Mouse (Mus musculus) forebrain, postnatal 0 days (tissue): ENCODE data around the gene Kcnq4. TPM values are rescaled to one million over a fixed set of nuclear protein-coding genes. Genes with fewer than 3 reads are reported as not detected.

Experiments used
- ATAC-seq: fragments of 200-750 bp; cut with Nextera tagmentation; 2 replicates; pipeline ENCODE4 v1.8.0; 2017; ENCODE audit warnings: mild to moderate bottlenecking, moderate library complexity
- DNase-seq: peaks from one replicate; pipeline ENCODE4 v3.0.0-alpha.2; 2015
- H3K27ac ChIP-seq: fragments of 300-500 bp; sonication (generic); 2 replicates; pipeline ENCODE4 v1.5.1; 2014; ENCODE audit warnings: low read depth, mild to moderate bottlenecking, antibody characterized with exemption, low read length, moderate library complexity, mixed read lengths
- H3K27me3 ChIP-seq: fragments of 300-500 bp; sonication (generic); 2 replicates; pipeline ENCODE4 v1.6.1; 2014; ENCODE audit warnings: mild to moderate bottlenecking, low read length, mixed read lengths; ENCODE audit not compliant: insufficient read depth
- H3K36me3 ChIP-seq: fragments of 300-500 bp; sonication (generic); 2 replicates; pipeline ENCODE4 v1.6.1; 2014; ENCODE audit warnings: mild to moderate bottlenecking, moderate library complexity; ENCODE audit not compliant: insufficient read depth
- H3K4me1 ChIP-seq: fragments of 300-500 bp; sonication (generic); 2 replicates; pipeline ENCODE4 v1.6.1; 2014; ENCODE audit warnings: antibody characterized with exemption; ENCODE audit not compliant: insufficient read depth
- H3K4me2 ChIP-seq: fragments of 300-500 bp; sonication (generic); 2 replicates; pipeline ENCODE4 v1.6.1; 2014; ENCODE audit warnings: low read depth, mild to moderate bottlenecking, moderate library complexity
- H3K4me3 ChIP-seq: fragments of 300-500 bp; sonication (generic); 2 replicates; pipeline ENCODE4 v1.5.1; 2014; ENCODE audit warnings: low read depth, low read length, mixed read lengths
- H3K9ac ChIP-seq: fragments of 300-500 bp; sonication (generic); 2 replicates; pipeline ENCODE4 v1.6.1; 2014; ENCODE audit warnings: mild to moderate bottlenecking
- H3K9me3 ChIP-seq: fragments of 300-500 bp; sonication (generic); 2 replicates; pipeline ENCODE4 v1.6.1; 2016; ENCODE audit warnings: low read length
- CTCF ChIP-seq: sonication (generic); IDR thresholded peaks from 2 replicates; pipeline ENCODE4 v1.5.1; 2016; ENCODE audit warnings: antibody characterized with exemption, control low read depth, low read depth
- WGBS: fragments of 180-500 bp; shearing (Covaris S2); extraction: QIAGEN DNeasy Blood & Tissue Kit; methylation state at CpG from one replicate; pipeline ENCODE4 v1.1.7; 2014; 5-methylcytosine and 5-hydroxymethylcytosine counted together
- polyA plus RNA-seq: library from polyadenylated mRNA; unstranded; fragments of >200 nt; fragmentation: Nextera tagmentation; extraction: Ambion mirVana; gene quantifications from 2 replicates; pipeline ENCODE4 v1.2.1, GENCODE M21; 2015
- total RNA-seq: library from RNA; depleted of rRNA; stranded (reverse); fragments of >200 nt; gene quantifications from 2 replicates; pipeline ENCODE4 v1.2.3, GENCODE M21; 2014

The Kcnq4 gene
- total and polyA plus RNA-seq, 2 experiments from 2014 or later: 7.1 to 11.9 TPM

DNA sequence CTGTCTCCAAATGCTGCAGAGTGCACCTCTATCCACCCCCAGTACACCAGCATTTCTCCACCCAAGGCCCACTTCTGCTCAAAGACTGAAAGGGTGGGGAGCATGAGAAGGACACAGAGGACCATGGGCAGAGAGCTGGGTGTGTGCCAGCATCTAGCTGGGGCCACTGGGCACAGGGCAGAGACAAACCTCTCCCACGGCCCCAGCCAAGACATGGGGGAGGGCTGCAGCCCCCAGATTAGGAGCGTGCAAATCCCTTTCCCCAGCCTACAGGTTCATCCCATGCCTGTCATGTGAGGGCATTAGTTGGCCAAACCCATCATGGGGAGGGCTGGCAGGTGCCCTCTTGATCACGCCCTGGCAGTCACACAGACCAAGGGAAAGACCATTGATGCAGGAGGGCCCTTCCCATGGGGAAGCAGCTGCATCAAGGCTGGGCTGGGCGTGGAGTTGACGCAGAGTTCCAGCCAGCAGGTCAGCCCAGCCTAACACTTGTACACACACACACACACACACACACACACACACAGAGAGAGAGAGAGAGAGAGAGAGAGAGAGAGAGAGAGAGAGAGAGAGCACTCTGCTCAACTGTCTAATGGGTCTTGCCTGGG lies 14.3 kb downstream of the Kcnq4 start:
- no peak overlapping the region for H3K4me3 ChIP-seq
- 59% methylated on average over 5 of the region's 5 CpGs for WGBS
- peaks cover 13% of the 10 kb centered on the region for H3K4me1 ChIP-seq
- no peak overlapping the region for H3K27ac ChIP-seq
- DNase-seq (no peak), ATAC-seq (0 out of 2 replicates have a peak, but pooled peaks have one; percentile 12)
- TF ChIP-seq CTCF: no peak
- no peaks in the 10 kb centered on the region for H3K36me3 ChIP-seq
- no peak overlapping the region for H3K9ac ChIP-seq
- peaks cover 5% of the 10 kb centered on the region for H3K27me3 ChIP-seq
- no peaks in the 10 kb centered on the region for H3K9me3 ChIP-seq
- no peak overlapping the region for H3K4me2 ChIP-seq

DNA sequence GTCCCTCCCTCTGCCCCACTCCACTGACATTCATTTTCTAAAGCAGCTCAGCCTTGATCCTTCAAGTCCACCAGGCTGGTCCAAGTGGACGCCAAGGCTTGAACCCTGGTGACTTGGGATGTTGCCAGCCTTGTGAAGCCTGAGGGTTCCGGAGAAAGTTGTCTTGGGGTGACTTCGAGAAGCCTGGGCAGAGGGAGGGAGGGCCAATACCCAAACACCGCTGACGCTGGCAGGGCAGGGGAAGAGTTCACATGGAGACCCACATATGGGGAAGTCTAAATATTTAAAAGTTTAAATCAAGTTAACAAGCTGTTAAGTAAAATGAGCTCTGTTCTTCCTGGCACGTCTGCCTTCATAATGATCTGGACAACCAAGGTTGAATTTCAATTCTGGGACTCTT lies 15.7 kb downstream of the Kcnq4 start:
- Histone ChIP-seq H3K27me3 (peaks cover 5% of the 10 kb centered on the region), H3K4me2 (no peak overlapping the region), H3K4me3 (no peak overlapping the region), H3K4me1 (peaks cover 13% of the 10 kb centered on the region), H3K36me3 (no peaks in the 10 kb centered on the region), H3K27ac (no peak overlapping the region), H3K9ac (no peak overlapping the region), H3K9me3 (no peaks in the 10 kb centered on the region)
- no peak for DNase-seq
- no peak for ATAC-seq
- TF ChIP-seq CTCF: no peak
- WGBS: 73% methylated on average over 6 of the region's 6 CpGs

DNA sequence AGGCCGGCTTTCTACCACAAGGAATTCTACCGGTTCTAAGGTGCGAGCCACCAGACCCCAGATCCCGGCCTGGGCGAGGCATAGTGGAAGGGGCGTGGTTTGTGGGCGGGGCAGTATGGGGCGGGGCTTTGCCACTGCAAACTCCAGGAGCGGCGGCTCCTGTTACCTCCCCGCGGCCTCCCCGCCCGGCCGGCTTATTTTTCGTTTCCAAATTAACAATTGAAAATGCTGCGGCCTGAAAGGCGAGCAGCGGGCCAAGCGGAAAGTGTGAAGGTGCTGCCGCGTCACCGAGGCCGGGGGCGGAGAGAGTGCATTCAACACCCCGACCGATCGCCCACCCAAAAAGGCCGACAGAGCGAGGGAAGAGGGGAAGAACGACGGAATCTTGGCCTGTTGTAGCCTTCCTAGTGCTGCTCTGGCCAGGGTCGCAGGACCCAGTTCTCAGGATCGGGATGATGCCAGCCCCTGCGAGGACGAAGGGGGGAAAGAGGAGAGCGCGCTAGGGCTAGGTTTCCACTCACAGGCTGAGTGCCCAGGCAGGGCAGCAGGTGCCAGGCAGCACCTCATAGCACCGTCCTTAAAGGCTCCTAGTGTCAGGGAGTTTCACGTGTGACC lies 17.3 kb downstream of the Kcnq4 start:
- no peak for DNase-seq
- H3K4me3 ChIP-seq: peak overlapping the region; percentile 44
- no peaks in the 10 kb centered on the region for H3K9me3 ChIP-seq
- TF ChIP-seq CTCF: no peak
- H3K4me2 ChIP-seq: peak overlapping the region; percentile 88
- H3K27ac ChIP-seq: no peak overlapping the region
- H3K9ac ChIP-seq: peak overlapping the region; percentile 56
- no peaks in the 10 kb centered on the region for H3K36me3 ChIP-seq
- peaks cover 5% of the 10 kb centered on the region for H3K27me3 ChIP-seq
- H3K4me1 ChIP-seq: peaks cover 13% of the 10 kb centered on the region
- under 1% methylated on average over 39 of the region's 40 CpGs for WGBS
- peak; percentile 69 for ATAC-seq

DNA sequence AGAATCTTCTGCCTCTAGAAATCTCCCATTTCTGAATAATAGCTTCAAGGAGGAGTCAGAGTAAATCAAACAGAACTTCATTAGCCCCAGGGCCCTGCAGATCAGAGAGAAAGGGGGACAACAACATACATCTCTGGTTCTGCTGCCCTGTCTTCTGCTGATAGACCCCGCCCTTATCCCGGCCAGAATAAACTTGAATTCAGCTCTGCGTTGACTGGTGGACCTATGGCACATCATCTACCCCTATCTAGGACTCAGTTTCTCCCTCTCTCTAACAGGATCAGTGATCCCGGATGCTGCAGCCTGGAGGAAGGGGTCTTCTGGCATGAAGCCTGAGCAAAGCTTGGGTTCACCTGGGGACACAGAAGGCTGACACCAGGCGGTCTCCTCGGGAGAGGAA lies 17.8 kb downstream of the Kcnq4 start:
- no peak for TF ChIP-seq CTCF
- Histone ChIP-seq H3K4me2 (peak overlapping the region; percentile 88), H3K4me1 (peaks cover 13% of the 10 kb centered on the region), H3K9ac (peak overlapping the region; percentile 56), H3K27me3 (peaks cover 5% of the 10 kb centered on the region), H3K9me3 (no peaks in the 10 kb centered on the region), H3K27ac (no peak overlapping the region), H3K36me3 (no peaks in the 10 kb centered on the region), H3K4me3 (peak overlapping the region; percentile 44)
- no peak for ATAC-seq
- WGBS: 29% methylated on average over 6 of the region's 6 CpGs
- DNase-seq: no peak

DNA sequence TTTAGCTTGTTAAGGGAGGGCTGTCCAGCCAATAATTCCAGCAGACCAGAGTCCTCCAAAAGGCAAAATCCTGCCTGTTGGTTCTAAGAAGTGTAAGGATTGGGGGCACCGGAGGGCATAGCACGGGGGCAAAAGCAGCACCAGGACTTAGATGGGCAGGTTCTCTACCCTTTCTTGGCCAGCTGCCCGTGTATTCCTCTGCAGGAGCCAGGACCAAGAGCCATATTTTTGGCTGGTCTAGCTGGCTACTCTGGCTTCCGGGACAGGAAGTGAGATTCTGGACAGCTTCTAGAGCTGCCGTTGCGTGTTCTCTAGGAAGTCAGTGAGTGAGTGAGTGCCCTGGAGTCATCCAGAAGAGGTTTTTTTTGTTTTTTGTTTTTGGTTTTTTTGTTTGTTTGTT lies 18.3 kb downstream of the Kcnq4 start:
- Histone ChIP-seq H3K4me2 (no peak overlapping the region), H3K4me3 (no peak overlapping the region), H3K27ac (no peak overlapping the region), H3K36me3 (no peaks in the 10 kb centered on the region), H3K27me3 (peaks cover 5% of the 10 kb centered on the region), H3K9ac (no peak overlapping the region), H3K9me3 (no peaks in the 10 kb centered on the region), H3K4me1 (peaks cover 13% of the 10 kb centered on the region)
- DNase-seq (no peak), ATAC-seq (no peak)
- 62% methylated on average over 6 of the region's 6 CpGs for WGBS
- TF ChIP-seq CTCF: no peak

DNA sequence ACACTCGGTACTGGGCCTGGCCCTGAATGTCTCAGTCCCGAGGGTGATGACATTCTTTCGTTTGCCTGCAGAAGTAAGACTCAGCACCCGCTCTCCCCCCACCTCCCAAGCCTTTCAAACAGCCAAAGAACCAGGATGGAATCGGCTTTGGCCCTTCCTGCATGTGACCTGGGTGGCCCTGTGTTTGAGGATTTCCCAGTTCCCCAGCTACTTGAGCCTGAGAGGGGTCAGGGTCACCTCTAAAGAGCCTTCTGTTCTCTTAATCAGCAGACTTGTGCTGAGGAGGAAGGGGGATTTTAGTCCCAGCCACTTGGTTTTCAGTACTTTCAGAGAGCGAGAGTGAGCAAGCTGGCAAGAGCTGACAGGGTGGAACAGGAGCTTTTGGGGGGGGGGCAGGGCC lies 19.0 kb downstream of the Kcnq4 start:
- no peaks in the 10 kb centered on the region for H3K9me3 ChIP-seq

DNA sequence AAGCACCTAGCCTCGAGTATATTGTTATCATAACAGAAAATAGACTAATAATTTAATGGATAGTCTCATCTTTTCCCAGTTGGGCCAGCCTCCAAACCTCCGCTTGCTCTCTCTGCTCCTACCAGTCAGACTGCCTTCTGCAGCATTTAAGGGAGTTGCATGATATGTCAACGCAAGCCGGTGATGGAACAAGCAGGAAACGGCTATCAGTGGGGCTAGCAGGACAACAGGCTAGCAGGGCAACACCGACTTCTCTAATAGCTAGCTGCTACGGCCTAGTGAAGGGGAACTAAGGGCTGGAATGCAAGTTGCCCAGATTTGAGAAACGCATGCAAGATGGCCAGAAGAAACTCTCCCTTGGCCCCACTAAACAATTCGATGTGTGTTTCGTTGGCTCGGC lies 20.6 kb downstream of the Kcnq4 start:
- peaks cover 13% of the 10 kb centered on the region for H3K4me1 ChIP-seq
- H3K4me2 ChIP-seq: no peak overlapping the region

More for the DNA sequence above, 19.0 kb downstream of the Kcnq4 start:
- no peak overlapping the region for H3K9ac ChIP-seq
- no peak for ATAC-seq
- no peaks in the 10 kb centered on the region for H3K36me3 ChIP-seq
- no peak overlapping the region for H3K27ac ChIP-seq
- no peak for DNase-seq
- H3K4me3 ChIP-seq: no peak overlapping the region
- H3K4me1 ChIP-seq: peaks cover 13% of the 10 kb centered on the region
- TF ChIP-seq CTCF: no peak
- 47% methylated on average over 6 of the region's 6 CpGs for WGBS
- no peak overlapping the region for H3K4me2 ChIP-seq
- H3K27me3 ChIP-seq: peaks cover 5% of the 10 kb centered on the region

More for the DNA sequence above, 20.6 kb downstream of the Kcnq4 start:
- no peaks in the 10 kb centered on the region for H3K9me3 ChIP-seq
- H3K36me3 ChIP-seq: no peaks in the 10 kb centered on the region
- H3K27ac ChIP-seq: no peak overlapping the region
- ATAC-seq: no peak
- no peak overlapping the region for H3K4me3 ChIP-seq
- H3K27me3 ChIP-seq: peaks cover 5% of the 10 kb centered on the region
- TF ChIP-seq CTCF: no peak
- WGBS: 86% methylated on average over 11 of the region's 11 CpGs
- no peak for DNase-seq
- no peak overlapping the region for H3K9ac ChIP-seq
